Mouse (Mus musculus) heart, postnatal 25 days (tissue): ENCODE data around the gene Slc16a3. TPM values are rescaled to one million over a fixed set of nuclear protein-coding genes. Genes with fewer than 3 reads are reported as not detected.

Experiments used
- DNase-seq: peaks from one replicate; pipeline ENCODE4 v3.0.0; 2022; ENCODE audit warnings: low spot score
- intact Hi-C: fragments of 180-260 bp; cut with DNase I; formaldehyde crosslinking; loops from one replicate; pipeline ENCODE4 v1.15.1; 2025
- total RNA-seq, 2 experiments: library from RNA; stranded (reverse); gene quantifications; 2 replicates each; pipeline ENCODE4 v1.2.3; 2021

The Slc16a3 gene
- 1 to 10 TPM in 1 of 2 experiments, under 1 TPM in 1; 0.87 to 2.1 TPM for total RNA-seq

DNA sequence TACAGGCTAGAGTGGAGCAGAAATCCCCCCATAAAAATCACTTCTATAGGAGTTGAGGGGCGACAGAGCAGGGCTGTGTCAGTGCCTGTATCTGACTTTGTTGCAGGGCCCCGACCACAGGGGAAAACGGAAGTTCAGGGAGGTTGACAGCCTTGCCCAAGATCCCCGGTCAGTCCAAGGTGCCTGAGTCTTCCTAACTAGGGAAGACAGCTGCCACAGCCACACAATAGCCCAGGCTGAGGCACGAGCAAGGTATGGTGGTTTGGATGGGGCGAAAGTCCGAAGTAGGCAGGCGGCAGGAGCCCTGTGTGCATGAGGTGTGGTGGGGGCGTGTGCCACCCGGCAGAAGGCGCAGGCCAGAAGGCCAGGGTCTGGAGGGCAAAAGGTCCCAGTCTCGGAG, at the start of gene Slc16a3:
Gene Slc16a3 (plus strand): TSS at position 153 of the 400 bp plus-strand sequence.
- DNase-seq: no peak
- intact Hi-C loops: no loop called here

DNA sequence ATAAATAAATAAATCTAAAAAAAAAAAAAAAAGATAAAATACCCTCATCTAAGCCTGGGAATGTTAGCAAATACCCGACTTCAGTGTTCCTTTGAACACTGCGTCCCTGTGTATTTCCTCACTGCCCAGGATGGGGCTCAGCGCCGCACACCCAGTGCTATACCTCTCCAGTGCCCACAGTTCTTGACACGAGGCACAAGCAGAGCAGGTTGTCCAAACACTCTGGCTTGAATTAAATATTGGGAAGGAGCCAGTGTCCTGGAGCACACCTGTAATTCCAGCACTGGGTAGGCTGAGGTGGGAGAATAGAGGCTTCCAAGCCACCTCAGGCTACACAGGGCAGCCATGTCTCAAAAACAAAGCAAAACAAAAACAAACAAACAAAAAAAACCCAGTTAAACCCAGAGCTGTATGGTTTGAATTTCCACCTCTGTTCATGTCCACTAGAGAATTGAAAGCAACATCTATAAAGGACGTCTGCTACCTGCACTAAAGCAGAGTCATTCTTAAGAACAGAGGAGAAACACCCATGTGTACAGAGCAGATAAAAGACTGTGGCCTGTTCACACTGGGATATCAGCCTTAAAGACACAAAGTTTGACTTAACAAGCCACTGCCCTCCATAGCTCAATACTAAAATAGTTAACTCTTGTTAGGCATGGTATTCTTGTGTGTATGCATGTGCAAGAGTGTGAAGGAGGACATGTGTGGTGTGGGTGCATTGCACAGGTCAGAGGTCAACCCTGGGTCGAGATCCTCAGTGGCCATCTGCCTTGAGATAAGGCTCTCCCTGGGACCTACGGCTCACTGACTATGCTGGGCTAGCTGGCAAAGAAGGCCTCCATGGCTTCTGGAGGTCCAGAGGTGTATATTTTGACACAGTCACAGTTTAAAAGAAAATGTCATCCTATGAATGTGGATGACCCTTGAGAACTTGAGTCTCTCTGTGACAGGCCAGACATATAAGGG, 47.7 kb upstream of the Slc16a3 start:
- DNase-seq: no peak
- intact Hi-C loops: no loop called here

DNA sequence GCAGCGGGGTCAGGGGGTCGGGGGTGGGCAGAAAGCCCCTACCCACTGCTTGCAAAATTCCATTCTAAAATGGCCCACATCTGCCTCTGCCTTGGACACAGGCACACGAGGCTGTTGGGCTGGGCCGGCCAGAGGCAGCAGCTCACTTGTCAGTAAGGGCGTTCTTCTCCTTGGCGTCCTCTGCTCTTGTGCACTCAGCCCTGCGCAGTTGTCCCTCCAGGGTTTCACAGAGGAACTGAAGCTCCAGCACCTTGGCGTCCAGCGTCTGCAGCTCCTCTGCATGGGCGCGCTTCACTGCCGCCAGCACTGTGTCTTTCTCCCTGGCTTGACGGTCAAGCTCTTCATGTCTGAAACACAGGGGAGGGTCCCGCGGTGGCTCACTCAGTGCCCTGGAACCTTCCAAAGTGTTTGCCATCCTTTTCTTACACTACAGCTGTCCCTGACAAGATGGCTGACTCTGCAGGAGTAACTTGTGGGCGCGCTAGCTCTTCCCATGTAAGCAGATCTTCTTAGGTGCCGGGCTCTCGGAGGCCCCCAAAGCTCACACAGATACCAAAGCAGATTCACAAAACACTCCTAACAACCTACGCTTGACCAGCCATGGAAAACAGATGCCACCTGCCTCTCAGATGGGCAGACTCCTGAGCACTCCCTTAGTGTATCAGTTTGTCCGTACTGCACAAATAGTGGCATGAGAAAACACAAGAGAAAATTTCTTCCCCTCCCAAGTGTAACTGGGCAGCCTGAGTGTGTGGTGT, 46.4 kb upstream of the Slc16a3 start:
- intact Hi-C loops: no loop called here

DNA sequence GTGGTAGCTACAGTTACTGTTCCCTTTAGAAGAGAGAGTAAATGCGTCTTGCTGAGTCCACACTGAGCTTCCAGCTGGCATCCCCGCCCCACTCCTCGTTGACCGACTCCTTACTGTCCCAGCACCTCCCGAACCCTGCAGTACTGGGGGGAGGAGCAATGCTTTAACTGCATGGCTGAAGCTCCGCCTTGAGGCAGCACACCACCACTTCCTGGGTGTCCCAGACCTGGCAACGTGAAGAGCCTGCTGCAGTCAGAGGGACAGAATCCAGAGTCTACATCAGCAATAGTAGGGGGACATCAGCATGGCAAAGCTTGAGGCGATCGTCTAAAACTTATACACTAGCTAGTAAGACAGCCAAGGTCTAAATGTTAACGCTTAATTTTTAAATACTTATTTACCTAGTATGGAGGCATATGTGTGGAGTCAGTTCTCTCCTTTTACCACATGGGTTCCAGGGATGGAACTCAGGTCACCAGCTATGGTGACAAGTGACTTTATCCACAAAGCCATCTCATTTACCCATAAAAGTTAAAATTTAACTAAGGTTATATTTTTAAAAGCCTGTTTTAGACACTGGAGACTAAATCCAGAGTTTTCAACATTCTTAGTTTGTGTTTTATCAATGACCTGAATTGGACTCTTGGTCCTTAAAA, 45.7 kb upstream of the Slc16a3 start:
- intact Hi-C loops: no loop called here
- no peak for DNase-seq

More for the DNA sequence above, 46.4 kb upstream of the Slc16a3 start:
- no peak for DNase-seq

DNA sequence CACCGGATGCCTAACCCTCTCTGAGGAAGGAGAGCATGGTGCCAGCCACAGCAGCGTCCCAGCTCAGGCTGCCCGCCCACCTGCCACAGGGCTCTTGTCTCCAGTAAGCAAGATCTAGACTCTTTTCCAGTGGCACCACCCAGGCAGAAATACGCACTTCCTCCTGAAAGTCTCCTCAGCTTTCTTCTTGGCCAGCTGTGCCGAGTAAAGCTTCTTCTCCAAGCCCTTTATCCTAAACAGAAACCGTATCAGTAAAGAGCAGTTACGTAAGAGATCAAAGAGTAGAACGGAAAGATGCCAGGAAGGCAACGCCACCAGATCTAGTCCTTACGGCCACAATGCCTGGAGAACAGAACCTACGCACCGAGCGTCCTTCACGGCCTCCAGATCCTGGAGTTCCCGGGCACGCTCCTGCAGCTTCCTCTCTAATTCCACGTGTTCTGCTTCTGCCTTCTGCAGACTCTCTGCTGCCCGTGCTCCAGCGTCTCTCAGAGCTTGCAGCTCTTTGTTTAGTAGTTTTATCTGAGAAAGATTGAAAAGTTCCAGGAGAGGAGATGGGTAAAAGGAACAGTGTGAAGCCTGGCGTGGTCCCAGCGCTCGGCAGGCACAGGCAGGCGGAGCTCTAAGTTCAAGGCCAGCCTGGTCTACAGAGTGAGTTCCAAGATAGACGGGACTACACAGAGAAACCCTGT, 45.0 kb upstream of the Slc16a3 start:
- intact Hi-C loops: no loop called here
- DNase-seq: no peak

DNA sequence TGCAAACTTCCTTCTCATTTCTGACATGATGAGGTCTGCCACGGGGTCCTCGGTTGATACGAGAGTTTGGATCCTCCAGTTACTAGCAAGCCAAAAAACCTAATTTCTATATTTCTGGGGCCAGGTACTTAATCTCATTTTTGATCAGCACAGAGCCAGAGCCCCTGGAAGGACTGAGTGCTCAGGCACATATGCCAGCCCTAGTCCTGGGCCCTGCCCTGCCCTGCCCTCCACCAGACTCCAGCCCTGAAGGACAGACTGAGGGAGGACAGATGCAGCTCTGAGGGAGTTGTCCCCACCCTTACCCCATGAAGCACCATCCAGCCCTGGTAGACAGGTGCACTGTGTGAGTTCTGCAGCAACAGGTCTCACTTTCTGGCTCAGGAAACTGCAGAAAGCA, 43.7 kb upstream of the Slc16a3 start:
- intact Hi-C loops: loop anchor here (2.0 kb wide), 1 partner anchor 80 kb away; the partner anchor contains the start of gene Fasn
- DNase-seq: no peak

DNA sequence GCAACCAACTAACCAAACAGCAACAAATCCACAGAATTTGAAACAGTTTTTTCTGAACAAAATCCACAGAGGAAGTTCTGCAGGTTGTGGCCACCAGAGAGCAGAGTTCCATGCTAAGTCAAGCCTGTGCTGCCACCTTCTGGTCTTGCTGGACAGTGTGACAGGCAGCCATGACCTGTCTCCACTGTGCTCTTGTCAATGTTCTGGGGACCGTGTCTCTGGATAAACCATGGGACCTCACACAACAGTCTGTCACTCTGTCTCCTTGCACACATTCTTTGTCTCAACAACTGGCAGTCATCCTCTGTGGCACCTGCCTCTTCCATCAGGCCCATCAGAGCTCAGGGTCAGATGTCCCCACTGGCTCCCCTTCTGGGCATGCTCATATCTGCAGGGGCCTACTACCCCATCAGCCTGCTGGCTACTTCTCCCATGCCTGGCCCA, 42.8 kb upstream of the Slc16a3 start:
- peak; percentile 22 for DNase-seq
- intact Hi-C loops: loop anchor here (1.0 to 5.0 kb wide), 3 partner anchors 81 to 136 kb away; partner anchors contain the start of gene Fasn

DNA sequence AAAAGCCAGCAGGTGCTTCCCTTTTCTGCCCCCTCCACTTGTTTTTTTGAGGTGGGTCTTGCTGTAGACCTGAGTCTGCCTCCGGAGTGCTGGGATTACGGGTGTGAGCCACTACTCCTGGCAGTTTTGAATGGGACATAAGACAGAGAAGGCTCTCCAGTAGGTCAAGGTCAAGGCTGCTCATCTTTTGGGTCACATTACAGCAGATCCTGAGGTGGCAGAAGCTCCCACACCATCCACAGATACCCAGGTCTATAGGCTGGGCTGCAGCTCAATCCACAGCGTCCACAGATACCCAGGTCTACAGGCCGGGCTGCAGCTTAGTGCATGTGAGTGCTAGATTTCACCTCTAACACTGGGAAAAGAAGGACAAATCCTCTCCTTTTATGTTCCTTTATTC, 34.5 kb upstream of the Slc16a3 start:
- no peak for DNase-seq
- intact Hi-C loops: no loop called here

GRCm38 (mm10) chr11:120916477-120916876, 31.8 kb upstream of the Slc16a3 start:
- intact Hi-C loops: no loop called here
- no peak for DNase-seq

GRCm38 (mm10) chr11:120917756-120918155, 30.5 kb upstream of the Slc16a3 start:
- intact Hi-C loops: no loop called here
- no peak for DNase-seq

DNA sequence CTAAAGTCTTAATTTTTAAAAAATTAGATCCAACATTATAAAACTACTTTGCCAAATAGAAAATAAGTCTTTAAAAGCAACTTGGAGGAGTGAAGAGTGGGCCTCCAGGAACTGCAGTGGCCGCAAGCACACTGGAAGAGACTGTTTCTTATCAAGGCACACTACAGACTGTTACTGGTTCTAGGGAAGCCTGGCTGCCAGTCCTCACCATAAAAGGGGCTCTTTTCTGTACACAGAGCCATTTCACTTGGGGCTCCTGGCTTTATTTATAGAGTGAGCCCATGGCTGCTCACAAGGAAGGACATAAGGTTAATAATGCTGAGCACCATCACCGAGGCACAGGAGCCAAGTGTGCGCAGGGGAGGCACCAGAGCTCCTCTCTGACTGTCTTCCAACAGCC, 25.8 kb upstream of the Slc16a3 start:
- intact Hi-C loops: no loop called here
- no peak for DNase-seq

- intact Hi-C loops: no loop called here
Measured at GRCm38 (mm10) chr11:120928468-120928867, 19.8 kb upstream of the Slc16a3 start.

DNA sequence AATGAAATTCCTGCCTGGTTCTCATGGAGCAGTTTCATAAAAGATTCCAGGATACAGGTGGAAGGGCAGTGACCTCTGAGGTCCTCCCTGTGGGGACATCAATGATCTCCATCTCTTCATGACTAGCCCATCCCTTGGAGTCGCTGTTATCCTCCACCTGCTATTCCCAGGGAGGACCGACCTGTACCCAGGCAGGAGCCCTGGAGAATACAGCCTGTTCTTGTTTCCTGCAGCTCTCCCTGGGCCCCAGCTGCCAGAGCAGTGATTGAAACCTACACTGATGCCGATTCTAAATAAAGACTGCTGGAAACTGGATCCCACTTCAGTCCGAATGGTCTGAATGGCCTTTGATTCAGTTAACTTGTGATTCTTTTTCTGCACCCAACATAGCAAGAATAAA, 16.8 kb upstream of the Slc16a3 start:
- intact Hi-C loops: no loop called here
- no peak for DNase-seq

More at GRCm38 (mm10) chr11:120928468-120928867, 19.8 kb upstream of the Slc16a3 start:
- DNase-seq: no peak

GRCm38 (mm10) chr11:120932564-120933398, 15.5 kb upstream of the Slc16a3 start, which contains the start of gene Ccdc57:
TSS of gene Ccdc57 (minus strand) at chr11:120932872.
- peak; percentile 71 for DNase-seq
- intact Hi-C loops: no loop called here

DNA sequence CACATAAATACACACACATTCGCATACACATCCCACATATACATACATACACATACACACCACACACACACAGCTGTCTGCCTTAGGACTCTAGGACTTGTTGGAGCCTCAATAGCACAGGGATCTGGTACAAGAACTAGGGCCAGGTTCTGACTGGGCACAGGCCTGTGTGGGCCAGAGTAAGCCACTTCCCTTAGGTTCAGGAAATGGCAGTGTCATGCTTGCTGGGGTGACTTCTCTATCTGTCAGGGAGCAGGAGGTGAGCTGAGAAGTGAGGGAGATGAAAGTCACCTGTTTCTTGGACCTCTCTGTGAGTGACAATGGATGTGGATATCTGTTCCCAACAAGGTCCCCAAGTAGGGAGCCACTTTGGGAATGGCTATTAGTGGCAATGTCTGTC, 10.3 kb upstream of the Slc16a3 start:
- intact Hi-C loops: no loop called here

DNA sequence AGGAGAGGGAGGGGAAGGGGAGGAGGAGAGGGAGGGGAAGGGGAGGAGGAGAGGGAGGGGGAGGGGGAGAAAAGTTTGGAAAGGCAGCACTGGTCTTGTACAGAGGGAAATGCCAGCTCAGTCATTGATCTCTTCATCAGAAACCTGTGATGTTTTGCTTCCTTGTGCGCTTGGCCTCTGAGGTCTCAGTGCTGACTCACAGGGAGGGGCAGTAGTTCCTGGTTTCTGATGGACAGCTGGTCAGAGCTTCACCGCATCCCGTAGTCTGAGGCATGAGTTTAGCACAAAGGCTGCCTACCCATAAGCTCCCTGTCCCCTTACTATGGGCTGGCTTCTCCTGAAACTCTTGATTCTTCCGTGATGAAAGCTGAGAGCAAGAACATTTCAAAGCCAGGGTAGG, 9.5 kb upstream of the Slc16a3 start:
- intact Hi-C loops: no loop called here
- DNase-seq: no peak

More for the DNA sequence above, 10.3 kb upstream of the Slc16a3 start:
- DNase-seq: no peak

- DNase-seq: no peak
- intact Hi-C loops: no loop called here
Measured at GRCm38 (mm10) chr11:120939712-120940341, 8.5 kb upstream of the Slc16a3 start.

DNA sequence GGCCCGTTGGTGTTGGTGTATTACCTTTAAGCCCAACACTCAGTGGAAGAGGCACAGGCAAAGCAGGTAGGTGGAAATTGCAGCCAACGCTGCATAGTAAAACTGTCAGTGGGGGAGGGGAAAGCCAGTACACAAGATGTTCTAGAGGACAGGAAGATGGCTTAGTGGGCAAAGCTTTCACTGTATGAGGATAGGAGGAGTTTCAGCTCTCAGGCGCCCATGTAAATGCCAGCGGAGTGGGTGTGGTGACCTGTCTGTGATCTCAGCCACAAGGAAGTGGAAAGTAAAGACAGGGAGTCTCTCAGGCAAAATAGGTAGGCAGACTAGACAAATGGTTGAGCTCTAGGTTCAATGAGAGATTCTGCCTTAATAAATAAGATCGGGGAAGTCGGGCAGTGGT, 7.3 kb upstream of the Slc16a3 start:
- intact Hi-C loops: no loop called here
- no peak for DNase-seq
